Mouse (Mus musculus) embryonic facial prominence, embryonic 14.5 days (tissue): ENCODE measurements around the gene Gm3336. TPM values are rescaled to one million over a fixed set of nuclear protein-coding genes. Genes with fewer than 3 reads are reported as not detected.

Source experiments
- ATAC-seq: fragments of 200-750 bp; cut with Nextera tagmentation; 2 replicates; pipeline ENCODE4 v1.8.0; 2017; ENCODE audit warnings: low read depth, moderate number of reproducible peaks, moderate TSS enrichment
- DNase-seq: peaks from one replicate; pipeline ENCODE4 v3.0.0-alpha.2; 2015; ENCODE audit warnings: low spot score
- H3K27ac ChIP-seq: fragments of 300-500 bp; sonication (generic); replicated peaks from 2 replicates; pipeline ENCODE4 v1.5.1; 2014; ENCODE audit warnings: low read depth, mild to moderate bottlenecking, low read length, moderate library complexity
- H3K27me3 ChIP-seq: fragments of 300-500 bp; sonication (generic); replicated peaks from 2 replicates; pipeline ENCODE4 v1.6.1; 2014; ENCODE audit warnings: low read length; ENCODE audit not compliant: control insufficient read depth, insufficient read depth
- H3K36me3 ChIP-seq: fragments of 300-500 bp; sonication (generic); 2 replicates; pipeline ENCODE4 v1.6.1; 2014; ENCODE audit warnings: low read length, mixed read lengths; ENCODE audit not compliant: control insufficient read depth, insufficient read depth
- H3K4me1 ChIP-seq: fragments of 300-500 bp; sonication (generic); 2 replicates; pipeline ENCODE4 v1.6.1; 2014; ENCODE audit warnings: antibody characterized with exemption, low read length; ENCODE audit not compliant: control insufficient read depth, insufficient read depth
- H3K4me2 ChIP-seq: fragments of 300-500 bp; sonication (generic); 2 replicates; pipeline ENCODE4 v1.6.1; 2014; ENCODE audit warnings: low read depth, mild to moderate bottlenecking, low read length, moderate library complexity, mixed read lengths
- H3K4me3 ChIP-seq: fragments of 300-500 bp; sonication (generic); 2 replicates; pipeline ENCODE4 v1.5.1; 2014; ENCODE audit warnings: low read depth, mild to moderate bottlenecking, low read length
- H3K9ac ChIP-seq: fragments of 300-500 bp; sonication (generic); 2 replicates; pipeline ENCODE4 v1.6.1; 2014; ENCODE audit warnings: low read depth, mild to moderate bottlenecking, low read length, moderate library complexity, mixed read lengths
- H3K9me3 ChIP-seq: fragments of 300-500 bp; sonication (generic); 2 replicates; pipeline ENCODE4 v1.6.1; 2016; ENCODE audit warnings: low read length; ENCODE audit not compliant: control insufficient read depth
- whole genome bisulfite sequencing: fragments of 180-500 bp; shearing (Covaris S2); extraction: QIAGEN DNeasy Blood & Tissue Kit; methylation state at CpG from one replicate; pipeline ENCODE4 v1.1.7; 2014; 5-methylcytosine and 5-hydroxymethylcytosine counted together
- polyA plus RNA-seq: library from polyadenylated mRNA; unstranded; fragments of >200 nt; fragmentation: Nextera tagmentation; extraction: Ambion mirVana; gene quantifications from 2 replicates; pipeline ENCODE4 v1.2.1, GENCODE M21; 2014

The Gm3336 gene
- polyA plus RNA-seq, 1 experiment from 2014 or later = not detected

GRCm38 (mm10) chr8:70729808-70730475 is 11.6 kb downstream of the Gm3336 start:
- no peaks in the 10 kb centered on the region for H3K36me3 ChIP-seq
- DNase-seq (no peak), ATAC-seq (no peak)
- H3K4me1 ChIP-seq = no peaks in the 10 kb centered on the region
- peak overlapping the region; percentile 25 for H3K4me3 ChIP-seq
- peak overlapping the region; percentile 30; the same call in 1 of the 2 replicates for H3K9ac ChIP-seq
- H3K9me3 ChIP-seq = no peaks in the 10 kb centered on the region
- H3K4me2 ChIP-seq = peak overlapping the region; percentile 49
- WGBS = 5% methylated on average over 34 of the region's 34 CpGs
- H3K27ac ChIP-seq = no peak overlapping the region
- peaks cover 41% of the 10 kb centered on the region for H3K27me3 ChIP-seq

DNA sequence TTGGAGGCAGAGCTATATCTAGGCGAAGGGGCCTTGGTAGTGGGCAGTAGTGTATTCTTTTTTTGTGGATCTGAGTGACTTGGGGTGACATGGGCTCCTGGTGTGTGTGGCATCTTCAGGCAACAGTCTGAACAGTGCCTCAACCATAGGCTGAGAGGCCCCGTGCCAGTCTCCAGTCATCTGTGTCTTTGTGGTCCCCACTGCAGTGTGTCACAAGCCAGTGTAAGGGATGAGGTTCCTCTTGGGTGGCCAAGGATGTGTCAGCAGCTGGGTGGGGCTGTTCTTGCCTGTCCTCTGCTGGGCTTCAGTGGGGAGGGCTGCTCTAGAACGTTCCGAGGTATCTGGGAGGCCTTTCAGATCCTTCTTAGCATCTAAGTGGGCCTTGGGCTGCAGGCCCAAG is 12.6 kb downstream of the Gm3336 start:
- Histone ChIP-seq H3K9me3 (no peaks in the 10 kb centered on the region), H3K4me3 (no peak overlapping the region), H3K27ac (no peak overlapping the region), H3K4me2 (no peak overlapping the region), H3K4me1 (no peaks in the 10 kb centered on the region), H3K27me3 (peaks cover 41% of the 10 kb centered on the region), H3K9ac (no peak overlapping the region), H3K36me3 (no peaks in the 10 kb centered on the region)
- whole genome bisulfite sequencing = 93% methylated on average over 4 of the region's 4 CpGs
- DNase-seq = no peak
- no peak for ATAC-seq

DNA sequence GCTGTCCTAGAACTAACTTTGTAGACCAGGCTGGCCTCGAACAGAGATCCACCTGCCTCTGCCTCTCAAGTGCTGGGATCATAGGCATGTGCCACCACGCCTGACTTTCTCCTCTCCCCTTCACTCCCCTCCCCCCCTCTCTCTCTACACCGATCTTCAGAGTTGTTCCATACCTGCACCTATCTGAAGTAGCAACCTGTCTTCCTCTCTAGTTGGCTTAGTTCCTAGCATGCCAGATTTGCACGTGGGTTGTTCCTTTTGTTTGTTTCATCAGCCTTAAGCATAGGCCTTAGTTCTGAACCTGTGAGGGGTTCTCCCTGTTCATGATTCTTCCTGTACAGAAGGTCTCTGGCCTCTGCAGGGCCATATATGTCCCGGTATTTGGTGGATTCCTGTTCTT is 19.4 kb downstream of the Gm3336 start:
- H3K9me3 ChIP-seq = no peaks in the 10 kb centered on the region
- H3K4me2 ChIP-seq = no peak overlapping the region
- H3K36me3 ChIP-seq = no peaks in the 10 kb centered on the region
- H3K4me1 ChIP-seq = no peaks in the 10 kb centered on the region
- H3K27me3 ChIP-seq = peaks cover 20% of the 10 kb centered on the region
- no peak overlapping the region for H3K27ac ChIP-seq
- WGBS = 51% methylated on average over 5 of the region's 5 CpGs
- H3K9ac ChIP-seq = no peak overlapping the region
- no peak overlapping the region for H3K4me3 ChIP-seq
- no peak for ATAC-seq
- no peak for DNase-seq

- Histone ChIP-seq H3K4me3 (no peak overlapping the region), H3K36me3 (no peaks in the 10 kb centered on the region), H3K4me1 (no peaks in the 10 kb centered on the region), H3K9me3 (no peaks in the 10 kb centered on the region), H3K27ac (no peak overlapping the region), H3K4me2 (no peak overlapping the region), H3K9ac (no peak overlapping the region), H3K27me3 (peaks cover 25% of the 10 kb centered on the region)
- no peak for DNase-seq
- 44% methylated on average over 3 of the region's 3 CpGs for WGBS
- no peak for ATAC-seq
Observed at GRCm38 (mm10) chr8:70738211-70738610, 19.9 kb downstream of the Gm3336 start.

DNA sequence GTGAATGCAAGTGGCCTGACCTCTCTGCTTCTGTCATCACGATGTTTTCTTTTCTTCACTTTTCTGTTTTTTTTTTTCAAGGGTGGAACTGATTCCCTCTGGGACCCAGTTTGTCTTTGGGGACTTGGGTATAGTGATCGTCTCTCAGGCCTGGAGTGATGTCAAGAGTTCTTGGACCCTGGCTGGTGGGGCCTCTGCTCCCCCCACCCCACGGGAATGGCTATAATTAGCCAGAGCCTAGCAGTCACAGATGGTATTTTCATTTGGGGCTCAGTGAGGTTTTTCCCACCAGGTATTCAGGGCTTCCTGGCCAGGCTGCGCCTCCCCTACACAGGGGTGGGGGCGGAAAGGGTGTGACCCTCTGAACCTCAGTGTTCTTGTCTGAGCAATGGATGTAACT is 23.3 kb downstream of the Gm3336 start:
- H3K9me3 ChIP-seq = no peaks in the 10 kb centered on the region
- DNase-seq = no peak
- 44% methylated on average over 5 of the region's 5 CpGs for WGBS

GRCm38 (mm10) chr8:70742176-70742575 is 23.8 kb downstream of the Gm3336 start:
- Histone ChIP-seq H3K36me3 (no peaks in the 10 kb centered on the region), H3K4me3 (no peak overlapping the region), H3K4me2 (no peak overlapping the region), H3K27ac (no peak overlapping the region), H3K9me3 (no peaks in the 10 kb centered on the region), H3K27me3 (peaks cover 65% of the 10 kb centered on the region), H3K4me1 (0 out of 2 replicates have a peak, but pooled peaks cover 3% of the 10 kb centered on the region), H3K9ac (no peak overlapping the region)
- WGBS = 56% methylated on average over 11 of the region's 11 CpGs
- DNase-seq = no peak
- ATAC-seq = no peak

More for the DNA sequence above, 23.3 kb downstream of the Gm3336 start:
- Histone ChIP-seq H3K4me1 (0 out of 2 replicates have a peak, but pooled peaks cover 3% of the 10 kb centered on the region), H3K27me3 (peaks cover 59% of the 10 kb centered on the region), H3K4me2 (no peak overlapping the region), H3K27ac (no peak overlapping the region), H3K4me3 (no peak overlapping the region), H3K36me3 (no peaks in the 10 kb centered on the region), H3K9ac (no peak overlapping the region)
- ATAC-seq = no peak

DNA sequence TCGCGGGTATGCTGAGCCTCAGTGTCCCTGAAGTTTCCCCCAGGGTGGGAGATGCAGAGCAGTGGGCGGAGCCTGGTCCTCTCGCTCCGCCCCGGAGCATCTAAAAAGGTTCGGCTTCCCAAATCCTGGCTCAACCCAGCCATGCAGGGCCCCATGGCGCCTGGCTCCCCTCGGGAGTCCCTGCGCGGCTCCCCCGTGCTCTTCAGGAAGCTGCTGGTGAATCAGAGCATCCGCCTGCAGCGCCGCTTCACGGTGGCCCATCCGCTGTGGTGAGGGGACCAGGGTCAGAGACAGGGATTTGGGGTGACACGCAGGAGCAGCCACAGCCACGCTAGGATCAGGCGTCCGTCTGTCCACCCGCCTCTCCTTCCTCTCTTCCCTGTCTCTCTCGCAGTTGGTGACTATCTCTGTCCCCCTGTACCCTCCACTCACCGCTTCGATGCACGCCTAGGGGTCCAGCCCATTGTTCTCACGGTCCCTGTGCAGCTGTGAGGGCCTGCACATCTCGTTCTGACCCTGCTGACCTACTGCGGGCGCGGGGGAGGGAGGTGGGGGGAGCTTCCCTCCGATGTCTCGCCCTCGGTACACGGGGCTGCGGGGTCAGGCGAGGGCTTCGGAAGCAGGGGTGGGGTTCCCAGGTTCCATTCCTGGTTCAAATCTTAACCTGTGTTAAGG is 24.8 kb downstream of the Gm3336 start:
- Histone ChIP-seq H3K27ac (no peak overlapping the region), H3K36me3 (no peaks in the 10 kb centered on the region), H3K4me3 (peak overlapping the region; percentile 36), H3K9me3 (no peaks in the 10 kb centered on the region), H3K9ac (0 out of 2 replicates have a peak overlapping the region, but pooled peaks have one; percentile 5), H3K4me1 (0 out of 2 replicates have a peak, but pooled peaks cover 3% of the 10 kb centered on the region), H3K27me3 (peaks cover 71% of the 10 kb centered on the region), H3K4me2 (peak overlapping the region; percentile 59)
- WGBS = 3% methylated on average over 28 of the region's 38 CpGs
- DNase-seq (no peak), ATAC-seq (no peak)

- ATAC-seq (peak; percentile 16; the same call in 1 of the 2 replicates), DNase-seq (peak; percentile 50)
- H3K27ac ChIP-seq = no peak overlapping the region
- H3K4me1 ChIP-seq = 0 out of 2 replicates have a peak, but pooled peaks cover 3% of the 10 kb centered on the region
- H3K4me2 ChIP-seq = peak overlapping the region; percentile 59
- no peaks in the 10 kb centered on the region for H3K9me3 ChIP-seq
- H3K36me3 ChIP-seq = no peaks in the 10 kb centered on the region
- H3K9ac ChIP-seq = peak overlapping the region; percentile 55
- H3K4me3 ChIP-seq = peak overlapping the region; percentile 36
- 4% methylated on average over 47 of the region's 48 CpGs for WGBS
- peaks cover 78% of the 10 kb centered on the region for H3K27me3 ChIP-seq
Observed at GRCm38 (mm10) chr8:70743656-70744590, 25.6 kb downstream of the Gm3336 start.
